Mouse (Mus musculus): Measurements from ENCODE around the gene Mrgbp. TPM values are rescaled to one million over a fixed set of nuclear protein-coding genes. Genes with fewer than 3 reads are reported as not detected.

Mrgbp gene
- polyA plus RNA-seq, 1 experiment: 30.8 TPM

- H3K4me1 ChIP-seq (ENCODE audit: control insufficient read depth, insufficient read depth, insufficient read length): no peaks in the 10 kb centered on the region
- no peaks in the 10 kb centered on the region for H3K27me3 ChIP-seq (ENCODE audit: control insufficient read depth, insufficient read depth, low read length)
- no peak overlapping the region for H3K4me3 ChIP-seq (ENCODE audit: extremely low read depth, insufficient read depth, insufficient read length)
- 50% methylated on average over 8 of the region's 8 CpGs for WGBS
- H3K36me3 ChIP-seq (ENCODE audit: control insufficient read depth, insufficient read depth, low read length): no peaks in the 10 kb centered on the region
- no peak for DNase-seq (ENCODE audit: low read depth in 1 of 2, low spot score in 2 of 2)
- H3K27ac ChIP-seq (ENCODE audit: insufficient read depth, low read length): no peak overlapping the region
- TF ChIP-seq CTCF (IDR thresholded peaks at IDR 0.05; ENCODE audit: extremely low read depth, insufficient read depth, insufficient read length, insufficient replicate concordance) (no peak), POLR2A (IDR thresholded peaks at IDR 0.05; ENCODE audit: low read depth, low read length) (no peak)
Measured at GRCm38 (mm10) chr2:180547384-180548106, 33.6 kb upstream of the Mrgbp start.

DNA sequence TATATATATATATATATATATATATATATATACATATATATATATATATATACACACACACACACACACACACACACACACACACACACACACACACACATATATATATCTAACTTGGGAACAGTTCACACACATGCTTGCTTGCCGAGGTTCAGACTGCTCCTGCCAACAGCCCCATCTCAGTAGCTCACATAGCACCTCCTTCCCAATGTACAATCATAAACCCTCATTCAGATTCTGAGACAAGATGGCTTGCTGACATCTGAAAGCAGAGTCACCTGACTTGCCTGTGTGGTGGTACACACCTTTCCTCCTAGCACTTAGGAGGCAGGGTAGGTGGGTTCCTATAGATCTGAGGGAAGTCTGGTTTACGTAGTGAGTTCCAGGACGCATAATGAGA lies 28.8 kb upstream of the Mrgbp start:
- H3K4me3 ChIP-seq (ENCODE audit: extremely low read depth, insufficient read depth, insufficient read length): no peak overlapping the region
- H3K27me3 ChIP-seq (ENCODE audit: control insufficient read depth, insufficient read depth, low read length): no peaks in the 10 kb centered on the region
- no peak for TF ChIP-seq CTCF (IDR thresholded peaks at IDR 0.05; ENCODE audit: extremely low read depth, insufficient read depth, insufficient read length, insufficient replicate concordance)
- no peak for TF ChIP-seq POLR2A (IDR thresholded peaks at IDR 0.05; ENCODE audit: low read depth, low read length)
- no peaks in the 10 kb centered on the region for H3K36me3 ChIP-seq (ENCODE audit: control insufficient read depth, insufficient read depth, low read length)
- no peaks in the 10 kb centered on the region for H3K4me1 ChIP-seq (ENCODE audit: control insufficient read depth, insufficient read depth, insufficient read length)
- WGBS: 85% methylated on average over 3 of the region's 3 CpGs
- no peak overlapping the region for H3K27ac ChIP-seq (ENCODE audit: insufficient read depth, low read length)
- DNase-seq (ENCODE audit: low read depth in 1 of 2, low spot score in 2 of 2): no peak

DNA sequence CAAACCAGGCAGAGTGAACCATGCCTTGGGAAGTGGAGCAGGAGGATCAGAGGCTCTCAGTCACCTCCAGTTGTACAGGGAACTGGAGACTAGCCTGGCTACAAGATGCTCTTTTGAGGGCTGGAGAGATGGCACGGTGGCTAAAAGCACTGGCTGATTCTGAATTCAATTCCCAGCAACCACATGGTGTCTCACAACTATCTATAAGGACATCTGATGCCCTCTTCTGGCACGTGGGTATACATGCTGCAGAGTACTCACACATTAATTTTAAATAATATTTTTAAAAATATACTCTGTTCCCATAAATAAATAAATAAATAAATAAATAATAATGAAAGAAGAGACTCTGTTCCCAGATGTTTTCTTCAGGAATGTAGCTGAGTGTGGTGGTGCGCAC lies 25.9 kb upstream of the Mrgbp start:
- 49% methylated on average over 3 of the region's 3 CpGs for whole genome bisulfite sequencing
- H3K27ac ChIP-seq (ENCODE audit: insufficient read depth, low read length): no peak overlapping the region
- no peak for TF ChIP-seq CTCF (IDR thresholded peaks at IDR 0.05; ENCODE audit: extremely low read depth, insufficient read depth, insufficient read length, insufficient replicate concordance)
- TF ChIP-seq POLR2A (IDR thresholded peaks at IDR 0.05; ENCODE audit: low read depth, low read length): no peak
- no peaks in the 10 kb centered on the region for H3K27me3 ChIP-seq (ENCODE audit: control insufficient read depth, insufficient read depth, low read length)
- H3K4me1 ChIP-seq (ENCODE audit: control insufficient read depth, insufficient read depth, insufficient read length): no peaks in the 10 kb centered on the region
- no peak for DNase-seq (ENCODE audit: low read depth in 1 of 2, low spot score in 2 of 2)
- H3K4me3 ChIP-seq (ENCODE audit: extremely low read depth, insufficient read depth, insufficient read length): no peak overlapping the region
- no peaks in the 10 kb centered on the region for H3K36me3 ChIP-seq (ENCODE audit: control insufficient read depth, insufficient read depth, low read length)

GRCm38 (mm10) chr2:180556470-180556869 lies 24.6 kb upstream of the Mrgbp start:
- no peaks in the 10 kb centered on the region for H3K27me3 ChIP-seq (ENCODE audit: control insufficient read depth, insufficient read depth, low read length)
- H3K4me3 ChIP-seq (ENCODE audit: extremely low read depth, insufficient read depth, insufficient read length): no peak overlapping the region
- no peak overlapping the region for H3K27ac ChIP-seq (ENCODE audit: insufficient read depth, low read length)
- 26% methylated on average over 3 of the region's 3 CpGs for WGBS
- H3K36me3 ChIP-seq (ENCODE audit: control insufficient read depth, insufficient read depth, low read length): no peaks in the 10 kb centered on the region
- no peaks in the 10 kb centered on the region for H3K4me1 ChIP-seq (ENCODE audit: control insufficient read depth, insufficient read depth, insufficient read length)
- no peak for TF ChIP-seq CTCF (IDR thresholded peaks at IDR 0.05; ENCODE audit: extremely low read depth, insufficient read depth, insufficient read length, insufficient replicate concordance)
- no peak for TF ChIP-seq POLR2A (IDR thresholded peaks at IDR 0.05; ENCODE audit: low read depth, low read length)
- no peak for DNase-seq (ENCODE audit: low read depth in 1 of 2, low spot score in 2 of 2)

GRCm38 (mm10) chr2:180560245-180560644 lies 20.9 kb upstream of the Mrgbp start:
- Histone ChIP-seq H3K36me3 (ENCODE audit: control insufficient read depth, insufficient read depth, low read length) (no peaks in the 10 kb centered on the region), H3K4me1 (ENCODE audit: control insufficient read depth, insufficient read depth, insufficient read length) (no peaks in the 10 kb centered on the region), H3K4me3 (ENCODE audit: extremely low read depth, insufficient read depth, insufficient read length) (no peak overlapping the region), H3K27ac (ENCODE audit: insufficient read depth, low read length) (no peak overlapping the region), H3K27me3 (ENCODE audit: control insufficient read depth, insufficient read depth, low read length) (no peaks in the 10 kb centered on the region)
- no peak for DNase-seq (ENCODE audit: low read depth in 1 of 2, low spot score in 2 of 2)
- WGBS: 62% methylated on average over 5 of the region's 5 CpGs
- no peak for TF ChIP-seq POLR2A (IDR thresholded peaks at IDR 0.05; ENCODE audit: low read depth, low read length)
- TF ChIP-seq CTCF (IDR thresholded peaks at IDR 0.05; ENCODE audit: extremely low read depth, insufficient read depth, insufficient read length, insufficient replicate concordance): peak; percentile 26; the same call in 1 of the 2 replicates

- no peak for TF ChIP-seq POLR2A (IDR thresholded peaks at IDR 0.05; ENCODE audit: low read depth, low read length)
- no peak for TF ChIP-seq CTCF (IDR thresholded peaks at IDR 0.05; ENCODE audit: extremely low read depth, insufficient read depth, insufficient read length, insufficient replicate concordance)
- whole genome bisulfite sequencing: 58% methylated on average over 5 of the region's 5 CpGs
- Histone ChIP-seq H3K27me3 (ENCODE audit: control insufficient read depth, insufficient read depth, low read length) (no peaks in the 10 kb centered on the region), H3K4me3 (ENCODE audit: extremely low read depth, insufficient read depth, insufficient read length) (no peak overlapping the region), H3K36me3 (ENCODE audit: control insufficient read depth, insufficient read depth, low read length) (no peaks in the 10 kb centered on the region), H3K4me1 (ENCODE audit: control insufficient read depth, insufficient read depth, insufficient read length) (no peaks in the 10 kb centered on the region), H3K27ac (ENCODE audit: insufficient read depth, low read length) (no peak overlapping the region)
- no peak for DNase-seq (ENCODE audit: low read depth in 1 of 2, low spot score in 2 of 2)
Measured at GRCm38 (mm10) chr2:180562146-180562545, 19.0 kb upstream of the Mrgbp start.

DNA sequence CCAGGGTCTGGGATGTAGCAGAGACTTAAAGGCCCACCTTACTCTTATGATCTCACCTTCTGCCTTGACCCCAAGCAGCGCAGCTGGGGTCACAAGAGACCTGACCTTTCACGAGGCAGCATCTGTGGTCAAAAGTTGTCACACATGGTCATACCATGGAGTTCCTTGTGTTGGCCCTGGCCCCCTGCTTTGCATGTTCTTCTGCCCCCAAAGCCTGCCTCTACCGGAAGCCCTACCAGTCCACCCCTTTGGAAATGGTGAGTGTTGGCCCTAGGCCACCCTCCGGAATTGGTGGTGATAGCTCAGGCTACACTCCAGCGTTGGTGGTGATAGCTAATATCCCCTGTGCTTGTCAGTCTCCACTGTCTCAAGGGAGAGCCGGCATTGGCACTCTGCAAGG lies 17.8 kb upstream of the Mrgbp start:
- 72% methylated on average over 6 of the region's 6 CpGs for WGBS
- no peak for TF ChIP-seq POLR2A (IDR thresholded peaks at IDR 0.05; ENCODE audit: low read depth, low read length)
- no peak for TF ChIP-seq CTCF (IDR thresholded peaks at IDR 0.05; ENCODE audit: extremely low read depth, insufficient read depth, insufficient read length, insufficient replicate concordance)
- no peak for DNase-seq (ENCODE audit: low read depth in 1 of 2, low spot score in 2 of 2)

More for the DNA sequence above, 17.8 kb upstream of the Mrgbp start:
- Histone ChIP-seq H3K4me1 (ENCODE audit: control insufficient read depth, insufficient read depth, insufficient read length) (no peaks in the 10 kb centered on the region), H3K27me3 (ENCODE audit: control insufficient read depth, insufficient read depth, low read length) (no peaks in the 10 kb centered on the region), H3K36me3 (ENCODE audit: control insufficient read depth, insufficient read depth, low read length) (no peaks in the 10 kb centered on the region), H3K27ac (ENCODE audit: insufficient read depth, low read length) (no peak overlapping the region), H3K4me3 (ENCODE audit: extremely low read depth, insufficient read depth, insufficient read length) (no peak overlapping the region)
